Mouse (Mus musculus) embryo, embryonic 11 days (tissue): ENCODE data around the gene Exoc6.

ENCODE experiments used
- DNase-seq: peaks from one replicate; pipeline ENCODE4 v3.0.0-alpha.2; 2015

Exoc6 gene

GRCm38 (mm10) chr19:37585210-37585609, 35.0 kb downstream of the Exoc6 start:
- peak; percentile 57 for DNase-seq

- DNase-seq, result no peak
These were observed 35.5 kb downstream of the Exoc6 start for GRCm38 (mm10) chr19:37585684-37586083.

- no peak for DNase-seq
These were observed 40.3 kb downstream of the Exoc6 start for GRCm38 (mm10) chr19:37590544-37590943.

GRCm38 (mm10) chr19:37601968-37602848, 52.0 kb downstream of the Exoc6 start:
- DNase-seq, result peak; percentile 85

GRCm38 (mm10) chr19:37609991-37610390, 59.8 kb downstream of the Exoc6 start:
- DNase-seq, result no peak

GRCm38 (mm10) chr19:37612893-37613292, 62.7 kb downstream of the Exoc6 start:
- DNase-seq, result no peak

GRCm38 (mm10) chr19:37615039-37615630, 64.9 kb downstream of the Exoc6 start:
- no peak for DNase-seq

- peak; percentile 52 for DNase-seq
These were observed 97.8 kb downstream of the Exoc6 start for GRCm38 (mm10) chr19:37647994-37648393.

- DNase-seq, result no peak
These were observed 100.3 kb downstream of the Exoc6 start for GRCm38 (mm10) chr19:37650526-37650925.

GRCm38 (mm10) chr19:37654012-37654411, 103.8 kb downstream of the Exoc6 start:
- no peak for DNase-seq

- DNase-seq, result peak; percentile 45
These were observed 106.2 kb downstream of the Exoc6 start for GRCm38 (mm10) chr19:37656441-37656840.

- no peak for DNase-seq
These were observed 115.0 kb downstream of the Exoc6 start for GRCm38 (mm10) chr19:37665256-37665655.

GRCm38 (mm10) chr19:37667855-37668594, 117.8 kb downstream of the Exoc6 start:
- DNase-seq, result no peak

GRCm38 (mm10) chr19:37668657-37669056, 118.4 kb downstream of the Exoc6 start:
- no peak for DNase-seq

GRCm38 (mm10) chr19:37669486-37669885, 119.3 kb downstream of the Exoc6 start:
- no peak for DNase-seq

- no peak for DNase-seq
These were observed 123.2 kb downstream of the Exoc6 start for GRCm38 (mm10) chr19:37673393-37673792.

- DNase-seq, result no peak
These were observed 135.1 kb downstream of the Exoc6 start, which contains the start of gene Cyp26c1 for GRCm38 (mm10) chr19:37685281-37685680. Gene Cyp26c1, plus strand, starts transcription at chr19:37685581.

GRCm38 (mm10) chr19:37686347-37686746, 136.1 kb downstream of the Exoc6 start:
- DNase-seq, result no peak

GRCm38 (mm10) chr19:37686941-37687850, 137.0 kb downstream of the Exoc6 start:
- DNase-seq, result peak; percentile 72

GRCm38 (mm10) chr19:37689478-37689877, 139.3 kb downstream of the Exoc6 start:
- DNase-seq, result no peak

GRCm38 (mm10) chr19:37690716-37691115, 140.5 kb downstream of the Exoc6 start:
- peak; percentile 83 for DNase-seq

- DNase-seq, result peak; percentile 84
These were observed 142.7 kb downstream of the Exoc6 start for GRCm38 (mm10) chr19:37692879-37693278.
